Mouse (Mus musculus) heart, embryonic 11.5 days (tissue): ENCODE results near the gene Sik1. TPM values are rescaled to one million over a fixed set of nuclear protein-coding genes. Genes with fewer than 3 reads are reported as not detected.
A peak's percentile ranks its signal among the peaks of the same experiment; 100 is the strongest.

Source experiments
- ATAC-seq: fragments of 200-750 bp; cut with Nextera tagmentation; replicated peaks from 2 replicates; pipeline ENCODE4 v1.8.0; 2017; ENCODE audit warnings: moderate library complexity; ENCODE audit not compliant: insufficient number of reproducible peaks, low FRiP score, low TSS enrichment
- H3K27ac ChIP-seq: fragments of 300-500 bp; sonication (generic); 2 replicates; pipeline ENCODE4 v1.5.1; 2014; ENCODE audit warnings: mild to moderate bottlenecking, low read depth, low read length
- H3K27me3 ChIP-seq: fragments of 300-500 bp; sonication (generic); 2 replicates; pipeline ENCODE4 v1.6.1; 2014; ENCODE audit warnings: mild to moderate bottlenecking, low read length, mixed read lengths; ENCODE audit not compliant: control insufficient read depth, insufficient read depth
- H3K36me3 ChIP-seq: fragments of 300-500 bp; sonication (generic); 2 replicates; pipeline ENCODE4 v1.6.1; 2014; ENCODE audit warnings: mild to moderate bottlenecking, low read length, moderate library complexity, mixed read lengths; ENCODE audit not compliant: control insufficient read depth, insufficient read depth
- H3K4me1 ChIP-seq: fragments of 300-500 bp; sonication (generic); 2 replicates; pipeline ENCODE4 v1.6.1; 2014; ENCODE audit warnings: low read length; ENCODE audit not compliant: control insufficient read depth, insufficient read depth
- H3K4me2 ChIP-seq: fragments of 300-500 bp; sonication (generic); 2 replicates; pipeline ENCODE4 v1.6.1; 2014; ENCODE audit warnings: mild to moderate bottlenecking, moderate library complexity
- H3K4me3 ChIP-seq: fragments of 300-500 bp; sonication (generic); 2 replicates; pipeline ENCODE4 v1.5.1; 2014; ENCODE audit warnings: low read depth, low read length
- H3K9ac ChIP-seq: fragments of 300-500 bp; sonication (generic); 2 replicates; pipeline ENCODE4 v1.6.1; 2014; ENCODE audit warnings: mild to moderate bottlenecking, low read depth, low read length, moderate library complexity
- H3K9me3 ChIP-seq: fragments of 300-500 bp; sonication (generic); replicated peaks from 2 replicates; pipeline ENCODE4 v1.6.1; 2016; ENCODE audit warnings: low read length; ENCODE audit not compliant: control insufficient read depth
- WGBS: fragments of 180-500 bp; shearing (Covaris S2); extraction: QIAGEN DNeasy Blood & Tissue Kit; methylation state at CpG from one replicate; pipeline ENCODE4 v1.1.7; 2014; ENCODE audit not compliant: insufficient replicate concordance; 5-methylcytosine and 5-hydroxymethylcytosine counted together
- polyA plus RNA-seq: library from polyadenylated mRNA; unstranded; fragments of >200 nt; fragmentation: Nextera tagmentation; extraction: Ambion mirVana; gene quantifications from 2 replicates; pipeline ENCODE4 v1.2.1, GENCODE M21; 2014

The Sik1 gene
- polyA plus RNA-seq = 21.7 and 24.3 TPM in 2 replicates

GRCm38 (mm10) chr17:31855597-31856518 lies at the start of gene Sik1:
Gene Sik1 (minus strand): TSS chr17:31855804.
- Histone ChIP-seq H3K27ac (peak within 1 kb of the TSS; percentile 95), H3K4me3 (peak within 1 kb of the TSS; percentile 88), H3K4me2 (peak within 1 kb of the TSS; percentile 89), H3K9me3 (no peaks in the 10 kb centered on the region), H3K4me1 (peaks cover 33% of the 10 kb centered on the region), H3K9ac (peak within 1 kb of the TSS; percentile 92), H3K27me3 (no peaks in the 10 kb centered on the region), H3K36me3 (no peaks in the 10 kb centered on the region)
- ATAC-seq = peak; percentile 89
- WGBS = 1% methylated on average over 83 of the region's 92 CpGs

DNA sequence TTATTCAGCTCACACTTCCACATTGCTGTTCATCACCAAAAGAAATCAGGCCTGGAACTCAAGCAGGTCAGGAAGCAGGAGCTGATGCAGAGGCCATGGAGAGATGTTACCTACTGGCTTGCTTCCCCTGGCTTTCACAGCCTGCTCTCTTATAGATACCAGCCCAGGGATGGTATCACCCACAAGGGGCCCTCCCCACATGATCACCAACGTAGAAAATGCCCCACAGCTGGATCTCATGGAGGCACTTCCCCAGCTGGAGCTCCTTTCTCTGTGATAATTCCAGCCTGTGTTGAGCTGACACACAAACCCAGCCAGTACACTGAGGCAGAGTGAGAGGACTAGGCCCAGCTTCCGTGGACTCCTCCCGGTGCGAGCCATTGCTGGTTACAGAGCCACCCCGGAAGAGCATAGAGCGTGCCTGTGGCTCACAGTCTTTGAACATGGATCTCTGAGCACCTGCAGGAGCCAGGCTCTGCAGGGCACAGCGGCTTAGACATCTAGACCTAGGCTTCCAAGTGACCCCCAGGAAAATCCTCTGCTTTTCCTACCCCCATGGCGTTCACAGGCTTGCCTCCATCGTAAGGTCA lies 49.7 kb upstream of the Sik1 start:
- no peaks in the 10 kb centered on the region for H3K9me3 ChIP-seq
- no peak overlapping the region for H3K4me2 ChIP-seq
- ATAC-seq = no peak
- no peaks in the 10 kb centered on the region for H3K36me3 ChIP-seq
- 75% methylated on average over 9 of the region's 9 CpGs for WGBS
- H3K9ac ChIP-seq = 0 out of 2 replicates have a peak overlapping the region, but pooled peaks have one; percentile 1
- peaks cover 9% of the 10 kb centered on the region for H3K4me1 ChIP-seq
- H3K4me3 ChIP-seq = no peak overlapping the region
- no peaks in the 10 kb centered on the region for H3K27me3 ChIP-seq
- peak overlapping the region; percentile 54; the same call in 1 of the 2 replicates for H3K27ac ChIP-seq

GRCm38 (mm10) chr17:31904036-31904435 lies 48.4 kb upstream of the Sik1 start:
- ATAC-seq = no peak
- Histone ChIP-seq H3K4me3 (no peak overlapping the region), H3K9ac (no peak overlapping the region), H3K4me2 (no peak overlapping the region), H3K27me3 (no peaks in the 10 kb centered on the region), H3K4me1 (peaks cover 9% of the 10 kb centered on the region), H3K27ac (no peak overlapping the region), H3K36me3 (no peaks in the 10 kb centered on the region), H3K9me3 (no peaks in the 10 kb centered on the region)
- WGBS = 89% methylated on average over 7 of the region's 7 CpGs

GRCm38 (mm10) chr17:31902630-31903198 lies 47.1 kb upstream of the Sik1 start:
- Histone ChIP-seq H3K9ac (no peak overlapping the region), H3K4me1 (peaks cover 9% of the 10 kb centered on the region), H3K9me3 (no peaks in the 10 kb centered on the region), H3K36me3 (no peaks in the 10 kb centered on the region), H3K4me2 (no peak overlapping the region), H3K27me3 (no peaks in the 10 kb centered on the region), H3K4me3 (no peak overlapping the region), H3K27ac (no peak overlapping the region)
- no peak for ATAC-seq
- WGBS = 71% methylated on average over 3 of the region's 3 CpGs

GRCm38 (mm10) chr17:31901461-31902204 lies 46.0 kb upstream of the Sik1 start:
- Histone ChIP-seq H3K4me2 (peak overlapping the region; percentile 22; the same call in 1 of the 2 replicates), H3K27me3 (no peaks in the 10 kb centered on the region), H3K9me3 (no peaks in the 10 kb centered on the region), H3K9ac (no peak overlapping the region), H3K36me3 (no peaks in the 10 kb centered on the region), H3K4me3 (no peak overlapping the region), H3K4me1 (peaks cover 16% of the 10 kb centered on the region), H3K27ac (peak overlapping the region; percentile 50)
- ATAC-seq = no peak
- 25% methylated on average over 11 of the region's 11 CpGs for WGBS

- WGBS = 48% methylated on average over 5 of the region's 5 CpGs
- Histone ChIP-seq H3K9me3 (no peaks in the 10 kb centered on the region), H3K4me3 (no peak overlapping the region), H3K4me2 (no peak overlapping the region), H3K27me3 (no peaks in the 10 kb centered on the region), H3K9ac (no peak overlapping the region), H3K27ac (no peak overlapping the region), H3K36me3 (no peaks in the 10 kb centered on the region), H3K4me1 (peaks cover 20% of the 10 kb centered on the region)
- no peak for ATAC-seq
Observed at GRCm38 (mm10) chr17:31898941-31899340, 43.3 kb upstream of the Sik1 start.

DNA sequence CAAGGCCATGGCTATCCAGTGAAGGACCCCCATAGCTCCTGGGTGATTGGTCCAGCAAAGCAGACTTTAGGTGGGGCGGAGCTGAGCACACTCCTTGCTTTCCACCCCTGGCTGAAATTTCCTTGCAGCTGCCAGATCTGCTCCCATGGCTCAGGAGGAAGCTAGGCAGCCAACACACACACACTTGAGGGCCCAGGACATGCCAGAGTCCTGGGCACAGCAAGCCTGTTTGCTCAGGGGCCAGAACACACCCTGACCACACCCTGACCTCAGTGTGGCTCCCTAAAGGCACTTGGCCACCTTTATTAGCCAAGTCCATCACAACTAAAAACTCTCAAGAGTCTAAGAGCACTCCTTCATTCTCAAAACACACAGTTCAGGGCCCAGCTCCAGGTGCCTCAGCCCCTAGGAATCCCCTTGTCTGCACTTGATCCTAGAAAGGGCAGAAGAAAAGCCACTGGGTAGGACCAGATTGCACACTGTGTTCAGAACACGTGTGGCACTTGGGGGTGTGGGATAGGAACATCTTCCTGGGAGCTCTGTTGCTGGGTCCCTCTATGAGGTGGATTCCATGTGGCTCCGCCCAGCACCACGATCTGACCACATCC lies 41.7 kb upstream of the Sik1 start:
- Histone ChIP-seq H3K4me2 (no peak overlapping the region), H3K4me3 (no peak overlapping the region), H3K27me3 (no peaks in the 10 kb centered on the region), H3K4me1 (peaks cover 33% of the 10 kb centered on the region), H3K36me3 (no peaks in the 10 kb centered on the region), H3K9me3 (no peaks in the 10 kb centered on the region), H3K9ac (no peak overlapping the region), H3K27ac (no peak overlapping the region)
- no peak for ATAC-seq
- WGBS = 79% methylated on average over 4 of the region's 4 CpGs

- Histone ChIP-seq H3K36me3 (no peaks in the 10 kb centered on the region), H3K4me3 (no peak overlapping the region), H3K4me2 (no peak overlapping the region), H3K4me1 (peaks cover 33% of the 10 kb centered on the region), H3K27me3 (no peaks in the 10 kb centered on the region), H3K9me3 (no peaks in the 10 kb centered on the region), H3K27ac (no peak overlapping the region), H3K9ac (no peak overlapping the region)
- no peak for ATAC-seq
- 61% methylated on average over 3 of the region's 3 CpGs for WGBS
Observed at GRCm38 (mm10) chr17:31896751-31897150, 41.1 kb upstream of the Sik1 start.
